Mouse (Mus musculus) limb, embryonic 12.5 days (tissue): Measurements from ENCODE around the gene Xpnpep3. TPM values are rescaled to one million over a fixed set of nuclear protein-coding genes. Genes with fewer than 3 reads are reported as not detected.
A peak's percentile ranks its signal among the peaks of the same experiment; 100 is the strongest.
"Not testable (repeated sequence)": the region's sequence is repeated elsewhere in the genome, so short reads cannot be mapped to it uniquely, and the experiment has no call there.

Source experiments
- ATAC-seq: fragments of 200-750 bp; cut with Nextera tagmentation; 2 replicates; pipeline ENCODE4 v1.8.0; 2017; ENCODE audit warnings: low read depth, moderate TSS enrichment; ENCODE audit not compliant: insufficient number of reproducible peaks, insufficient read depth, low FRiP score, low TSS enrichment
- H3K27ac ChIP-seq: fragments of 300-500 bp; sonication (generic); 2 replicates; pipeline ENCODE4 v1.5.1; 2016; ENCODE audit warnings: mild to moderate bottlenecking, moderate library complexity
- H3K27me3 ChIP-seq: fragments of 300-500 bp; sonication (generic); 2 replicates; pipeline ENCODE4 v1.6.1; 2016; ENCODE audit warnings: mild to moderate bottlenecking, moderate library complexity
- H3K36me3 ChIP-seq: fragments of 300-500 bp; sonication (generic); 2 replicates; pipeline ENCODE4 v1.6.1; 2016; ENCODE audit warnings: mild to moderate bottlenecking, moderate library complexity
- H3K4me1 ChIP-seq: fragments of 300-500 bp; sonication (generic); replicated peaks from 2 replicates; pipeline ENCODE4 v1.6.1; 2016
- H3K4me2 ChIP-seq: fragments of 300-500 bp; sonication (generic); 2 replicates; pipeline ENCODE4 v1.6.1; 2016; ENCODE audit warnings: mild to moderate bottlenecking, moderate library complexity
- H3K4me3 ChIP-seq: fragments of 300-500 bp; sonication (generic); replicated peaks from 2 replicates; pipeline ENCODE4 v1.5.1; 2016; ENCODE audit warnings: mild to moderate bottlenecking
- H3K9ac ChIP-seq: fragments of 300-500 bp; sonication (generic); replicated peaks from 2 replicates; pipeline ENCODE4 v1.6.1; 2016; ENCODE audit warnings: mild to moderate bottlenecking, moderate library complexity
- H3K9me3 ChIP-seq: fragments of 300-500 bp; sonication (generic); 2 replicates; pipeline ENCODE4 v1.6.1; 2016; ENCODE audit warnings: mild to moderate bottlenecking, moderate library complexity
- WGBS: fragments of 180-500 bp; shearing (Covaris S2); methylation state at CpG from one replicate; pipeline ENCODE4 v1.1.7; 2016; 5-methylcytosine and 5-hydroxymethylcytosine counted together
- polyA plus RNA-seq: library from polyadenylated mRNA; unstranded; fragments of >200 nt; fragmentation: Nextera tagmentation; extraction: Ambion mirVana; gene quantifications from 2 replicates; pipeline ENCODE4 v1.2.1, GENCODE M21; 2016

Xpnpep3 gene
- polyA plus RNA-seq, 1 experiment from 2014 or later = 13.2 TPM

DNA sequence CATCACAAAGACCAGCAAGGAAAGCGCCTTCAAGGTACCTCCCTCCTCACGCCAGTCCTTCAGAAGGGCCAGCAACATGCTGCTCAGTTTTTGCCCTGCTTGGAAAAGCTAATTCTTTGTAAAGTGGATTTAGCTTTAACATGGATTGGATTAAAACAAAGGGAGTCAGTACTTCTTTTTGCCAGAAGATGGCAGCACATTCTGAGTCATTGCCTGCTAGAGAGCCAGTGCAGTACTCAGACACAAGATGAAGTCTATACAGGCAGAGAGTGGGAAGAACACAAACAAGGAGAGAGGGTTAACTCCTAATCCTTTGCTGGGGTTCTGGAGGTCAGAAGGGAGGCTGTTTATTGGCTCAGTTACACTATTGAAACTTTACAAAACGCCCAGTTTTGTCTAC lies 48.5 kb downstream of the Xpnpep3 start:
- Histone ChIP-seq H3K27ac (no peak overlapping the region), H3K9me3 (no peaks in the 10 kb centered on the region), H3K27me3 (no peaks in the 10 kb centered on the region), H3K4me3 (no peak overlapping the region), H3K36me3 (peaks cover 58% of the 10 kb centered on the region), H3K9ac (no peak overlapping the region), H3K4me2 (no peak overlapping the region), H3K4me1 (no peaks in the 10 kb centered on the region)
- WGBS = 49% methylated on average over 3 of the region's 3 CpGs
- no peak for ATAC-seq

DNA sequence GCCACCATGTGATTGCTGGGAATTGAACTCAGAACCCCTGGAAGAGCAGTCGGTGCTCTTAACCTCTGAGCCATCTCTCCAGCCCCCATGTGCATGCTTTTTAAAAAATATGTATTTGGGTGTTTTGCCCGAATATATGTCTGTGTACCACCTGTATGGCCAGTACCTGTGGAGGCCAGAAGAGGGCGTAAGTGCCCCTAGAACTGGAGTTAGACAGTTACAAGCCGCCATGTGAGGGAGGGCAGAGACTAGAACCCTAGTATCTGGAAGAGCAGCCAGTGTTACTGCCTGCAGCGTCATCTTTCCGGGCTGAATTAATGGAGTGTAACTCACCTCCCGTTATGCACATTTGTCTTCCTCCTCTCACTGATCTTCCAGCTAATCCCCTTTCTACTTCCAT lies 61.6 kb downstream of the Xpnpep3 start:
- no peak overlapping the region for H3K9ac ChIP-seq
- no peak overlapping the region for H3K4me3 ChIP-seq
- WGBS = 82% methylated on average over 7 of the region's 7 CpGs

DNA sequence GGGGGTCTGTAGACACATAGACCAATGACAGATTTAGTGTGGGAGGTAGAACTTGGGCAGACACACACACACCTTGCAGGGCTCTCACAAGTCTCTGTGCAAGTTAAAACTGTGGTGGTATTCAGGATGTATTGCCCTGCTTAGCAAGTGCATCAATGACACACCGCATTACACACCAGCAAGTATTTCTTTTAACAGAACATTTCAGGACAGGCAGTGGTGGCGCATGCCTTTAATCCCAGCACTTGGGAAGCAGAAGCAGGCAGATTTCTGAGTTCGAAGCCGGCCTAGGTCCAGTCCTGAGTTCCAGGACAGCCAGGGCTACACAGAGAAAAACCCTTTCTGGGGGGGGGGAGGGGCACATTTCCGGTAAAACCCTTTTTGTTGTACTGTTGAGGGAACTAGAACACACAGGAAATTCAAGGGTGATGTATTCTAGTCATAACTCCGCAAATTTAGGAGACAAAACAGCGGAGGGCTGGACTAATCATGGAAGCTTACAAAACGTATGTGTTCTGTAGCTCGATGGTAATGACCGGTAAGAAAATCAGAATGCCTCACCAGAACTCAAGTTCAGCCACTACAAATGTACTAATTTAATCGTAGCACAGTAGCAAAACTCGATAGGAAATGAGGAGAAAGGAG lies 65.2 kb downstream of the Xpnpep3 start:
- Histone ChIP-seq H3K4me3 (peak overlapping the region; percentile 71), H3K27ac (peak overlapping the region; percentile 86), H3K27me3 (no peaks in the 10 kb centered on the region), H3K4me1 (peaks cover 13% of the 10 kb centered on the region), H3K9ac (peak overlapping the region; percentile 79), H3K9me3 (peaks cover 10% of the 10 kb centered on the region; the same call in 1 of the 2 replicates), H3K4me2 (peak overlapping the region; percentile 68), H3K36me3 (peaks cover 20% of the 10 kb centered on the region)
- no peak for ATAC-seq
- WGBS = 77% methylated on average over 12 of the region's 12 CpGs

More for the DNA sequence above, 61.6 kb downstream of the Xpnpep3 start:
- Histone ChIP-seq H3K4me2 (no peak overlapping the region), H3K27ac (no peak overlapping the region), H3K9me3 (peaks cover 10% of the 10 kb centered on the region; the same call in 1 of the 2 replicates), H3K27me3 (no peaks in the 10 kb centered on the region), H3K4me1 (peaks cover 6% of the 10 kb centered on the region), H3K36me3 (peaks cover 12% of the 10 kb centered on the region)
- no peak for ATAC-seq

DNA sequence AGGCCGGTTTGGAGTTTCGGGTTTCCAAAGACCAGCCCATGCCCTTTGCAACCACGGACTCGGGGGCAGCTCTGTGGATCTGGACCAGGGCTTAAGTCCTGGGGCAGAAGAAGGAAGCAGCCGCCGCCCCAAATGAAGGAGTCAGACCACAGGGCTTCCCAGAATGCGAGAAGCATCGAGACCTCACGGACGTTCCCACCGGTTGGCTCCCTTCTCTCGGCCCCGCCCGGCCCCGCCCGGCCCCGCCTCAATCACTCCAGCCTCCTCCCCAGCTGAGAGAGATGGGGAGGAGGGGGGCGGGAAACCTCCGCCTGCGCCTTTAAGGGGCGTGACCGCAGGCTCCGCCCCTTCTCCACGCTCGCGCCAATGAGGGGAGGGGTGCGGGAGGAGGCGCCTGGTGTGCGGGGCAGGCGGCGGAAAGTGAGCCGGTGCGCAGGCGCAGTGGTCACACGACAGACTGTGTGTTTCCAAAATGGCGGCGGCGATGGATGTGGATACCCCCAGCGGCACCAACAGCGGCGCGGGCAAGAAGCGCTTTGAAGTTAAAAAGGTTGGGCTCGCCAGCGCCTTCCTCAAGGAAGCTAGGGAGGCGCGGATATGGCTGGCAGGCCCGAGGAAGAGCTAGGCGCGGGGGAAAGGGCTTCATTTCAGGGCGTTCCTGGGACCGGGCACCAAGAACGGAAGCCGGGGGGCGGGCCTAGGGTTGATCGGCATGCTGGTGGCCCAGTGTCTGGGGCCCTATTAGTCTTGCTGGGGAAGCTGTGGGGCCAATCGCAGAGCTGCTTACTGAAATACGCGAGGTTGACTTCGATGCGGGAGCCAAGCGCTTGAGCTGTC lies 66.2 kb downstream of the Xpnpep3 start, which contains the start of gene Rbx1:
Rbx1 (plus strand) TSS at position 396 of the 837 bp plus-strand sequence.
- under 1% methylated on average over 58 of the region's 62 CpGs for WGBS
- peak; percentile 99 for ATAC-seq

DNA sequence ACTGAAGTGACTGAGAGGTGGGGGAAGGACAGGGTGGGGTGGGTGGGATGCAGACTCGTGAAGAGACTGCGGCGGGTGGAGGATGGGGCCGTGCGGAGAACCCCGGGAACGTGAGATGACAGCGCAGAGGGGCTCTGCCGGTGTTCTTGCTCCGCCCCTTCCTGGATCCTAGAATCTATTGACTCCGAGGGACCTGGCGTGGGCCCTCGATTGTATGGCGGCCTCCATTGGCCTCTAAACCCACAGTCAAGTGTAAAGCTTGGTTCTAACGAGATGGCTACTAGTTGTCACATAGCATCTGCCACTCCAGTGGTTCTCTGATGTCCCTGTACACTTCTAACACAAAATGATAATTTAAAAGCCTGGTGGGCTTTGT lies 66.8 kb downstream of the Xpnpep3 start:
- 0% methylated on average over 15 of the region's 15 CpGs for WGBS
- H3K9ac ChIP-seq = peak overlapping the region; percentile 79
- peak overlapping the region; percentile 65 for H3K4me2 ChIP-seq
- peaks cover 8% of the 10 kb centered on the region; the same call in 1 of the 2 replicates for H3K9me3 ChIP-seq
- peaks cover 32% of the 10 kb centered on the region for H3K36me3 ChIP-seq
- H3K4me3 ChIP-seq = peak overlapping the region; percentile 71
- ATAC-seq = no peak; the same call in 1 of the 2 replicates
- peaks cover 13% of the 10 kb centered on the region for H3K4me1 ChIP-seq
- H3K27me3 ChIP-seq = no peaks in the 10 kb centered on the region
- H3K27ac ChIP-seq = peak overlapping the region; percentile 89

More for the DNA sequence above, 66.2 kb downstream of the Xpnpep3 start, which contains the start of gene Rbx1:
- peaks cover 10% of the 10 kb centered on the region; the same call in 1 of the 2 replicates for H3K9me3 ChIP-seq
- H3K36me3 ChIP-seq = peaks cover 26% of the 10 kb centered on the region
- H3K4me3 ChIP-seq = peak within 1 kb of the TSS; percentile 71
- peaks cover 13% of the 10 kb centered on the region for H3K4me1 ChIP-seq
- H3K27ac ChIP-seq = peak within 1 kb of the TSS; percentile 89
- no peaks in the 10 kb centered on the region for H3K27me3 ChIP-seq
- peak within 1 kb of the TSS; percentile 79 for H3K9ac ChIP-seq
- peak within 1 kb of the TSS; percentile 68 for H3K4me2 ChIP-seq

DNA sequence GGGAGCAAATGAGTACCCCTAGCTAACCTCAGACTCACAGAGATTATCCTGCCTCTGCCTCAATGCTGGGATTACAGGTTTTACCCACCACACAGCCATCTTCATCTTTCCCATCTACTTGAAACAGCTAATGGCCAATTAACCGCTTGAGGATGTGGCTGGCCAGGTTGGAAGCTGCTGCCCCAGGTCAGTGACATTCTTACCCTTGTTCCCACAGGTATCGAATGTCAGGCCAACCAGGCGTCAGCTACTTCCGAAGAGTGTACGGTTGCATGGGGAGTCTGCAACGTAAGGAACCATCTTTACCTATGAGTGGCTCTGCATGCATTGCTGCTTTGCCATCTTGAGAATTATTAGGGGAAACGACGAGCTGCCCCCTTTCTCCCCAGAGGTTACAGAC lies 70.8 kb downstream of the Xpnpep3 start:
- no peak overlapping the region for H3K4me2 ChIP-seq
- 68% methylated on average over 8 of the region's 8 CpGs for WGBS
- H3K4me1 ChIP-seq = peaks cover 7% of the 10 kb centered on the region
- no peak for ATAC-seq
- peaks cover 72% of the 10 kb centered on the region for H3K36me3 ChIP-seq
- H3K9me3 ChIP-seq = no peaks in the 10 kb centered on the region
- H3K27ac ChIP-seq = no peak overlapping the region
- no peak overlapping the region for H3K4me3 ChIP-seq
- no peak overlapping the region for H3K9ac ChIP-seq
- H3K27me3 ChIP-seq = no peaks in the 10 kb centered on the region

DNA sequence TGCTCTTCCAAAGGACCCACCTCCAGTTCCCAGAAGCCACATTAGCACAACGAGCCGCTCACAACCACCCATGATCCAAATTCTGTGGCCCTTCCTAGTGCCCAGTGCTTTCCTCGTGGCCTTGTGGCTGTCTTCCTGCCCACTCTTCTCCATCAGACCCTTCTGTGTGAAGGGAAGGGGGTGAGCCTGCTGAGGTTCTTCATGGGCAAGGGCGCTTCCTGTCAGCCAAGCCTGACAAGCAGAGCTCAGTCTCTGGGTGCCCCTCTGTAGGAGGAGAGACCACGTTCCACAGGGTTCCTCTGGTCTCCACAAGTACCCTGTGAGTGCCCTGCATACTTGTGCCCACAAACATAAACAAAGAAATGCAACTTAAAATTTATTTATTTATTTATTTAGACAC lies 72.3 kb downstream of the Xpnpep3 start:
- Histone ChIP-seq H3K9me3 (no peaks in the 10 kb centered on the region), H3K4me2 (no peak overlapping the region), H3K27me3 (no peaks in the 10 kb centered on the region), H3K4me1 (peaks cover 10% of the 10 kb centered on the region; the same call in 1 of the 2 replicates), H3K4me3 (no peak overlapping the region), H3K36me3 (peaks cover 76% of the 10 kb centered on the region), H3K27ac (no peak overlapping the region), H3K9ac (no peak overlapping the region)
- WGBS = 92% methylated on average over 5 of the region's 5 CpGs
- no peak for ATAC-seq

DNA sequence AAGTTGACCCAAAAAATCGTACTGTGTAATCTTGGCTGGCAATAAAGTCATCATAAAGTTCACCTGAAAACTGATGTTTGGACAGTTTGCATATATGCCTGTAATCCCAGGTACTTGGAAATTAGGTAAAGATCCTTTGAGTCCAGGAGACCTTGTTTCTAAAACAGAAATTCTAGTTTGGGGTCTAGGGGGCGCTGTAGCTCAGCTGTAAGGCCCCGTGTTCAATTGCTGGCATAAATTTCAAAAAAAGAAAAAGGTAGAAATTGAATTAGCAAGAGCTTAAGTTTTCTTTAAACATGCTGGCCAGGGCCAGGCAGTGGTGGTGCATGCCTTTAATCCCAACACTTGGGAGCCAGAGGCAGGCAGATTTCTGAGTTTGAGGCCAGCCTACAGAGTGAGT lies 75.7 kb downstream of the Xpnpep3 start:
- H3K4me2 ChIP-seq = no peak overlapping the region
- 47% methylated on average over 3 of the region's 3 CpGs for WGBS
- no peak for ATAC-seq
- no peak overlapping the region for H3K27ac ChIP-seq
- no peak overlapping the region for H3K9ac ChIP-seq
- no peaks in the 10 kb centered on the region for H3K27me3 ChIP-seq
- peaks cover 54% of the 10 kb centered on the region for H3K36me3 ChIP-seq
- H3K4me3 ChIP-seq = no peak overlapping the region
- no peaks in the 10 kb centered on the region for H3K9me3 ChIP-seq
- H3K4me1 ChIP-seq = 0 out of 2 replicates have a peak, but pooled peaks cover 6% of the 10 kb centered on the region

DNA sequence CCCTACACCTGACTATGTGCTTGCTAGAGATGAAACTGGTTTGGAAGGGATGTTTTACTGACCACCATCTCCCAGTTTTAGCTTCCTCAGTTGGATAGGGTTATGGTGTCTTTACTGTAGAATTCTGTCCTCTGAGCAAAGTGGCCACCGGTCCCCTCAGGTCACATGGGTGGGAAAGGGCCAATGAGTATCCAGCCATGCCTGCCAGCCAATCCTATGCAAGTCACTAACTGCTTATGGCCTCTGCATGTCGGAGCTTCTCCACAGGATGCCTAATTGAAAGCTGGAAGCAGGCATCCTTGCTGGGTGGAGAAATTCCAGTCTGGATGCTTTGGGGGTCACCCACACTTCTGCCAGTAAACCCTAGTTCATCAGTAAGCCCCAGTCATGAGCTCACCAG lies 76.7 kb downstream of the Xpnpep3 start:
- Histone ChIP-seq H3K4me1 (peaks cover 12% of the 10 kb centered on the region; the same call in 1 of the 2 replicates), H3K36me3 (peaks cover 45% of the 10 kb centered on the region), H3K27ac (no peak overlapping the region), H3K27me3 (no peaks in the 10 kb centered on the region), H3K4me2 (no peak overlapping the region), H3K4me3 (no peak overlapping the region), H3K9ac (no peak overlapping the region), H3K9me3 (no peaks in the 10 kb centered on the region)
- 10% methylated on average over 2 of the region's 2 CpGs for WGBS
- no peak for ATAC-seq

DNA sequence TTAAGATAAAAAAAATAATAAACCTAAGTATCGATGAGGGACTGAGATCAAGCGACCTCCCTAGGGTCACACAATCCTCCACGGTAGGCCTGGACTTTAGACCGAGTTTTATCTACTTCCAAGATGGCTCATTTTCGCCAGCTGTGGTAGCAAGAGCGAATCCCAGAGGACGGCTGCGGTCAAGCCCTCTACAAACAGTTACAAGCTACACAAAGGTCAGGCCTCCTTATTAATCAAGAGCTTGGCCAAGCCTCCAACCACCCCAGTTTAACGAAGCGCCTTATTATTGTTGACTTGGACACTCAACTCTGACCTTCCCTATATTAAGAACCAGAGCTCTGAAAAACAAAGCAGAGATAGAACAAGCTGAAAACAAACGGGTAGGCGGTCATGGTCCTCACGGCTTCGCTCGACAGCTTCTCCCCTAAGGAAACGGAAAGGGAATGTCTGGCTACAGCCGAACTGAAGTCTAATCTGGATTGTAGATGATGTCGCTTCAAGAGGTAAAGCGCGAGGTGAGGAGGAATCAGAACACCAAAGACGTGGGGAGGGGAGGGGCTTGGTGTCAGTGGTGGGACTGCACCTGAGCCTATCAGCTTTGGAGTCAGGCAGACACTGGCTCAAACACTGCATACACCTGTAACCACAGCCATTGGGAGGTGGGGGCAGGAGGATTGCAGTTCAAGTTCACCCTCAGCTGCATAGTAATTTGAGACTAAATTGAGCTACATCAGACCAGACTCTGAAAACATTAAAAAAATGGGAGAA lies 79.7 kb downstream of the Xpnpep3 start:
- Histone ChIP-seq H3K36me3 (peaks cover 15% of the 10 kb centered on the region), H3K9ac (no peak overlapping the region), H3K9me3 (no peaks in the 10 kb centered on the region), H3K27me3 (no peaks in the 10 kb centered on the region), H3K4me2 (no peak overlapping the region), H3K4me3 (no peak overlapping the region), H3K4me1 (peaks cover 12% of the 10 kb centered on the region; the same call in 1 of the 2 replicates), H3K27ac (no peak overlapping the region)
- 64% methylated on average over 21 of the region's 21 CpGs for WGBS
- no peak for ATAC-seq

DNA sequence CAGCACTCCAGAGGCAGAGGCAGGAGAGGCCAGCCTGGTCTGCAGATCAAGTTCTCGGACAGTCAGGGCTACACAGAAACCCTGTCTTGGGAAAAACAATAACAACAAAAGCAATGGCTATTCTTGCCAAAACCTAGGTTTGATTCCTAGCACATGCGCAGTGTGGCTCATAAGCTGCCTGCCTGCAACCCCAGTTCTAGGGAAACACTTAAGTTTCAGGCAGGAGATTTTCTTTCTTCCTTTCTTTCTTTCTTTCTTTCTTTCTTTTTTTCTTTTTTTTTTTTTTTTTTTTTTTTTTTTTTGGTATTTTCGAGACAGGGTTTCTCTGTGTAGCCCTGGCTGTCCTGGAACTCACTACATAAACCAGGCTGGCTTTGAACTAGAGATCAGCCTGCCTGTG lies 80.3 kb downstream of the Xpnpep3 start:
- not testable (repeated sequence) for H3K27me3 ChIP-seq, H3K4me2 ChIP-seq, H3K4me3 ChIP-seq, H3K36me3 ChIP-seq, ATAC-seq, H3K27ac ChIP-seq, H3K9me3 ChIP-seq, H3K9ac ChIP-seq
- peaks cover 12% of the 10 kb centered on the region; the same call in 1 of the 2 replicates for H3K4me1 ChIP-seq
- 62% methylated on average over 3 of the region's 3 CpGs for WGBS
